Mouse (Mus musculus): ENCODE measurements around the gene Ctnna2.

Ctnna2 gene

GRCm38 (mm10) chr6:77265163-77265562 lies 714.3 kb downstream of the Ctnna2 start:
- in situ Hi-C loops (cut with MboI) = no loop called here

GRCm38 (mm10) chr6:77257358-77258105 lies 722.0 kb downstream of the Ctnna2 start:
- in situ Hi-C loops (cut with MboI) = no loop called here

DNA sequence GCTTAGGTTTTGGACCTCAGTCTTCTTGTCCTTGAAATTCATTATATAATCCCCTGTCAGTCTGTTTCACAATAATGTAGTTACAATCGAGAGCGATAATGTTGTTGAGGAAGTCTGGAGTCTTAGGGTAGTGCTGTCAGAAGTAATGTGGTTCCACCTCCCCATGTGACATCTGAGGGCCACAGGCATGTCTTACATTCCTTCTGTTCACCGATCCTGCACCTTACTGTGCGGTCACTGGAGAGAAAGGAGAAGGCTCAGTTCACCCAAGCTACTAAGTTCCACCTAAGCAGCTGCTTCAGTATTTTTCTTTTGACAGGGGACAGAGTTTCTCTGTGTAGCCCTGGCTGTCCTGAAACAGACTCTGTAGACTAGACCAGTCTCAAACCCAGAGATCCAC lies 723.2 kb downstream of the Ctnna2 start:
- in situ Hi-C loops (cut with MboI) = no loop called here

GRCm38 (mm10) chr6:77253480-77253879 lies 726.0 kb downstream of the Ctnna2 start:
- in situ Hi-C loops (cut with MboI) = no loop called here

DNA sequence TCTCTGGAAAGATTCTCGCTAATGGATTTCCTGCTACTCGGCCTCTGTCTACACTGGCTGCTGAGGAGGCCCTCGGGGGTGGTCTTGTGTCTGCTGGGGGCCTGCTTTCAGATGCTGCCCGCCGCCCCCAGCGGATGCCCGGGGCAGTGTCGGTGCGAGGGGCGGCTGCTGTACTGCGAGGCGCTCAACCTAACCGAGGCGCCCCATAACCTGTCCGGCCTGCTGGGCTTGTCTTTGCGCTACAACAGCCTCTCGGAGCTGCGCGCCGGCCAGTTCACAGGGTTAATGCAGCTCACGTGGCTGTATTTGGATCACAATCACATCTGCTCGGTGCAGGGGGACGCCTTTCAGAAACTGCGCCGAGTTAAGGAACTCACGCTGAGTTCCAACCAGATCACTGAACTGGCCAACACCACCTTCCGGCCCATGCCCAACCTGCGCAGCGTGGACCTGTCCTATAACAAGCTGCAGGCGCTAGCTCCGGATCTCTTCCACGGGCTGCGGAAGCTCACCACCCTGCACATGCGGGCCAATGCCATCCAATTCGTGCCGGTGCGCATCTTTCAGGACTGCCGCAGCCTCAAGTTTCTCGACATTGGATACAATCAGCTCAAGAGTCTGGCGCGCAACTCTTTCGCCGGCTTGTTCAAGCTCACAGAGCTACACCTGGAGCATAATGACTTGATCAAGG lies 735.8 kb downstream of the Ctnna2 start:
- in situ Hi-C loops (cut with MboI) = no loop called here

DNA sequence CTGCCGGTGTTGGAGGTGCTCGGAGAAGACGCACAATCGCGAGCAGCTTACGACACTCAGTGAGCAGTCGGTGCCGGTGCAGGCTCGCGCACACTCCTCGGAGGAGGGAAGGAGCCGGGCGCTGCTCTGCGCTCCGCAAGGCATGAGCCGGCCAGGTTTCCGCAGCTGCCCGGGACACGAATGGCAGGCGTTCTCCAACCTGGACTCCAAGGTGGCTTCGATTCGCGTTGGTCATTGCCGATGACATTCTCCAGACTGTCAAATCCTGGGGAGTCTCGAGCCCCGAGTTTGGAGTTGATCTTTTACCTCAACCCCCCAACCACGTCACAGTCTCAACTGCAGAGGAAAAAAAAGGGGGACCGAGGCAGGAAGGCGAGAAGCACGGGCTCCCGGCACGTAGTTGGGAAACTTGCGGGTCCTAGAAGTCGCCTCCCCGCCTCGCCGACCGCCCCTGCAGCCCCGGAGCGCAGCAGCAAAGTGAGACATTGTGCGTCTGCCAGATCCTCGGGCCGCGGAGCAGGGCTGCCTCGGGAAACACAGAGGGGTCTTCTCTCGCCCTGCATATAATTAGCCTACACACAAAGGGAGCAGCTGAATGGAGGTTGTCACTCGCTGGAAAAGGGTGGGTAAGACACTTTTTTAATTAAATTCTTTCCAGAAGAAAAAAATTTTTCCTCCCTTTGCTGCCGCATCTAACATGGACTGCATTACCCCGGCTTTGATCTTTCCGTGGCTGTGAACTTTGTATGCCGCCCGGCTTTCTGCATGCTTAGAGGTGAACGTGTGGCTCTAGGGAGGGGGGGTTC lies 736.7 kb downstream of the Ctnna2 start, which contains the start of gene Lrrtm1:
Gene Lrrtm1 (plus strand): TSS at position 89 of the 806 bp plus-strand sequence.
- in situ Hi-C loops (cut with MboI) = no loop called here

DNA sequence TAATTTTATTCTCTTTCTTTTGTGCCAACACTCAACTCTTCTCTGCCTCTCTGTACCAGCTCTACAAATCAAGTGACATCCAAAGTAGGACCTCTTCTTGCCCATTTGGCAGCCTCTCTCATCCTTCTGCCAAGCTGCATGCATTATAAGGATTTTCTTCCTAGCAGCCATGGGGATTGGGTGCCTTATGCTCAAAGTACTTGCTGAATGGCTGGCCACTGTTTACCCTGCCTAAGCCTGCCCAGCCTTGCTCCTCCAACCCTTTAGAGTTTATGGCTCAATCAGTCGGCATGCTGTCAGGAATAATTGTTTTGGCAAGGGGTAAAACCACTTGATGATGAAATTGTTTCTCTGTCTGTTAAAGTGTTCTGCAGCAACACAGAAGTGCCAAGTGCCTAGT lies 739.1 kb downstream of the Ctnna2 start:
- in situ Hi-C loops (cut with MboI) = no loop called here

DNA sequence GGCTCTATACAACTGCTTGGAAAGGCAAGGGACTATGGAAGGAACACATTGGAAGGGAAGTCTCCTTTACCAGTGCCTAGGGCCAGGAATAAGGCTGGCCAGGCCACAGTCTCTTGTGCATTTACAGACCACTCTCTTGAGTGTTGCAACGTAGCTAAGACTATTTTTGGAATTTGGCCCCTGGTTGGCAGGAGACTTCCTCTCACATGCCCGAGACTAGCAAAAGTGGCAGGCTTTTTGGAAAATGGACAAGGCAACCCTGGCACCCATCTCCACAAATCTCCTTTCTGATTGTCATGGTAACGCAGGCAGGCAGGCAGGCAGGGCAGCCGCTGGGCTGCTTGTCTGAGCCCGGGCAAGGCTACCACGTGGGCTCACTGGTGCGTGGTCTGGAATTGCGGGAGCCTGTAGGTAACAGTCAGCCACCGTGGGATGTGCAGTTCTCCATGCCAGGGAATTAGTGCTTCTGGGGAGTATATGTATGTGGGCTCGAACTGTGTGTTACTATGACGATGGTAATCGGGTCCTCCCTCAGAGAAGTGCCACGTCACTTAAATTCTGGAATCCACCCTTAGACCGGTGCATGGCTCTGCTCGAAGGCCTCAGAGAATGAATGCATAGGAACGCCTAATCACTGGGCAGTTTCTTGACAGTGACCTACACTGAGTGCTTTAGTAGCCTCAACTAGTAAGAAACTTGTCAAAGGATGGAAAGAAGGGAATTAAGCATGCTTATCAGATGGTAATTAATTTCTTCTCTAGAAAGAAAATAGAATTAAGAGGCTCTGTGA lies 756.5 kb downstream of the Ctnna2 start:
- in situ Hi-C loops (cut with MboI) = no loop called here

GRCm38 (mm10) chr6:77220776-77221175 lies 758.7 kb downstream of the Ctnna2 start:
- in situ Hi-C loops (cut with MboI) = no loop called here

DNA sequence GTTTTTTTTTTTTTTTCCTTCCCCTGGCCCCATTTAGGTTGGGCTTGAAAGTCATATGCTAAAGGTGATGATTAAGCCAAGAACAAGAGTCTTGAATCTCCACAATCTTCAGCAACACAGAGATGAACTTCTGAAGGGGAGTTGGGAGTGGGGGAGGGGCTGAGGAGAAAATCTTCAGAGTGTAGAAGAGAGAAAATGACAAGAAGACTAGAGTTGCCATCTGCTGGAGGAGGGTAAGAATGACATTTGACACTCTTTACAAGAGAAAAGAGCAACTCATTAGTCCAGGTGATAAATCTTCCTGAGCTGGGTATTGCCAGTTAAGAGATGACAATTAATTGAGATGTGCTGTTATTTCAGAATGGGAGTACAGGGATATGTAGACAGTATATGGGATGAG lies 760.6 kb downstream of the Ctnna2 start:
- in situ Hi-C loops (cut with MboI) = no loop called here

DNA sequence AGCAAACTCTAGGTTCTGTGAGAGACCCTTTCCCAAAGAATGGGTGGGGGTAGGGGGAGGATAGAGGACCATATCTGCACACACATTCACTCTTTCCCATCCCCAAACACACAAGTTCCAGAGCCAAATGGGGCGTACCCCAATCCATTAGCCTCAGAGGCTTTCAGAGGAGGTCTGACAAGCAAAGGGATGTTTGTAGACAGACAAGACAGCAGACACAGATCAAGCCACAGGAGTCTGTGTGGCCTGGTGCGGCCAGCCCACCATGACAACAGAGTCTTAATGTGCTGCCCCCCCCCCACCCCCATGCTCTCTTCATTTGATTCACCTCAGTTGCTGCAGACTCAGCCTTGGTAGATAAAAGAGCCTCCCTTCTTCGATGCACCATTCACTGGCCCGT lies 764.2 kb downstream of the Ctnna2 start:
- in situ Hi-C loops (cut with MboI) = no loop called here

- in situ Hi-C loops (cut with MboI) = no loop called here
Measured at GRCm38 (mm10) chr6:77213757-77214409, 765.6 kb downstream of the Ctnna2 start.

DNA sequence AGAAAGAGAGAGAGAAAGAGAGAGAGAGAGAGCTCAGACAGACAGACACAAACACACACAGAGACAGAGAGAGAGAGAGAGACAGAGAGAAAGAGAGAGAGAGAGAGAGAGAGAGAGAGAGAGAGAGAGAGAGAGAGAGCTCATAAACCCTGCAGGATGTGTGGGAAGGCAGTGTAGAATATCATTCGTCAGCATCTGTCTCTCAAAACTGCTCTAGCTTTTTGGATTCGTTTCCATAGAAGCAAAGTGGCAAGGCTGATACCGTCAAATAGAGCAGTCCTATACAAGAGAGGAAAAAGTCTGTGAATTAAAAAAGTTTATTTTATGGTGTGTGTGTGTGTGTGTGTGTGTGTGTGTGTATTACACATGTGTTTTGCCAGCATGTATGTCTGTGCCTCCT lies 769.6 kb downstream of the Ctnna2 start:
- in situ Hi-C loops (cut with MboI) = no loop called here

- in situ Hi-C loops (cut with MboI) = no loop called here
Measured at GRCm38 (mm10) chr6:77209183-77209582, 770.3 kb downstream of the Ctnna2 start.

GRCm38 (mm10) chr6:77199375-77199774 lies 780.1 kb downstream of the Ctnna2 start:
- in situ Hi-C loops (cut with MboI) = no loop called here

GRCm38 (mm10) chr6:77196650-77197049 lies 782.8 kb downstream of the Ctnna2 start:
- in situ Hi-C loops (cut with MboI) = no loop called here

- in situ Hi-C loops (cut with MboI) = no loop called here
Measured at GRCm38 (mm10) chr6:77191635-77192034, 787.9 kb downstream of the Ctnna2 start.

GRCm38 (mm10) chr6:77188628-77189027 lies 790.9 kb downstream of the Ctnna2 start:
- in situ Hi-C loops (cut with MboI) = no loop called here

DNA sequence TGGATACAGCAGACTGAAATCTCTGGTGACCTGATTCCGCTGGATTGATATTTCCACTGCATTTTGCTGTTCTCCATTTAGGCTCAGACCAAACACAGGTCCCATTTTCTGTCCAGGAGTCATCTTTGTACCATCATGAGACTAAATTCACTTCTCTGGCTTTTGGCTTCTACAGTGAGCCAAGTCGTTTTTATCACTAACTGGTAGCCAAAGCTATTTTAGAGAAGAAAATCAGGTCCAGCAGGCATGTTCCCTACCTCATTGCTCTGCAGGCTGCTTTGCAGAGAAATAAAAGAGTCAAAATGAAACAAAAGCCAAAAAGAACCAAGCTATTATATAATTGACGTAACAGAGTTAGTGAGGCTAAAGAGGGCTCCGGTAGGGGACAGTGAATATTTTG lies 793.7 kb downstream of the Ctnna2 start:
- in situ Hi-C loops (cut with MboI) = no loop called here

DNA sequence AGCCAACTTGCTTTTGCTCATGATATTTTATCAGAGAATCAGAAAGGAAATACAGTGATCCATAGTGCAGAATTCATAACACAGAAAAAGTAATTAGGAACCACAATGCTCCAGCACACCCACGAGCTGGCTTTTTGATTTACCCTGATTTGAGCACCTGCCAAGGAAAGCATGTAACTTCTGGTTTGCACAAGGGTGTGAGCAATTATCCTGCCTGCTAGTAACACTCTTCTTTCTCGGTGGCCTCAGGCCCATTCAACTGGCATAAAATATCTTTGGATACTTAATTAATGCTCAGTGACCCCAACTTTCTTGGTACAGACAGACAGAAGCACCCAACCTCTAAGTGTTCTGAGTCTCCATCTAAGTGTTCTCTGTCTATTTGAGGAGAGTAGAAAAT lies 794.6 kb downstream of the Ctnna2 start:
- in situ Hi-C loops (cut with MboI) = no loop called here

GRCm38 (mm10) chr6:77175764-77176163 lies 803.7 kb downstream of the Ctnna2 start:
- in situ Hi-C loops (cut with MboI) = no loop called here

Measured in mature B cell (primary cell).